Mouse (Mus musculus): Measurements from ENCODE around the gene Pramel7.

GRCm38 (mm10) chr2:87534826-87535225, 37.9 kb upstream of the Pramel7 start:
- TF ChIP-seq CTCF (IDR thresholded peaks at IDR 0.05), result no peak
- TF ChIP-seq EP300 (IDR thresholded peaks at IDR 0.05), result no peak
